Mouse (Mus musculus) cerebellum, adult 2 months (tissue): Measurements from ENCODE around the gene Chchd3.

Source experiments
- CTCF ChIP-seq: fragments of 200-500 bp; IDR thresholded peaks from 2 replicates; pipeline ENCODE4 v1.5.1; 2011; ENCODE audit warnings: low read depth, mild to moderate bottlenecking, control low read depth, low read length, moderate library complexity, borderline replicate concordance; ENCODE audit not compliant: insufficient read depth
- POLR2A ChIP-seq: fragments of 200-500 bp; IDR thresholded peaks from 2 replicates; pipeline ENCODE4 v1.6.1; 2011; ENCODE audit warnings: low read length, control low read depth, borderline replicate concordance; ENCODE audit not compliant: insufficient read depth

- TF ChIP-seq CTCF (no peak), POLR2A (no peak)
Measured at GRCm38 (mm10) chr6:32949702-32950101, 110.4 kb downstream of the Chchd3 start.
